Mouse (Mus musculus): ENCODE measurements around the gene Pdcl3. TPM values are rescaled to one million over a fixed set of nuclear protein-coding genes. Genes with fewer than 3 reads are reported as not detected.

Gene Pdcl3
- polyA plus RNA-seq, 1 experiment from 2014 or later, result 148 TPM

DNA sequence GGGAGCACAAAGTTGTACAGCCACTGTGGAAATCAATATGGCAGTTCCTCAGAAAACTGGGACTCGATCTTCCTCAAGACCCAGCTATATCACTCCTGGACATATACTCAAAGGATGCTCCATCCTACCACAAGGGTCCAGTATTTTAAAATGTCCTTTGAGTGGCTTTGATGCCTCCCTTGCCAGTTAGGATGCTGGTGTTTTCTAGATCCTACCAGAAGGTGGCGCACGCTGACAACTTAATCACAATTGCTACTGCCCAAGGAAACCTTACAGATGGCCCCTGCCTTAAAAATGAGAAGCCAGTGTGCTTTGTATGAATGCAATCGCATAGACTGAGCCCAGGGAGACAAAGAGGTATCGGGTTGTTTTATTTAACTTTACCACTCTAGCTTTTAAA, 15.7 kb downstream of the Pdcl3 start:
- H3K9me3 ChIP-seq (ENCODE audit: low read depth, low read length), result no peaks in the 10 kb centered on the region
- DNase-seq, result peak; percentile 93
- 16% methylated on average over 5 of the region's 5 CpGs for WGBS
- H3K4me3 ChIP-seq (ENCODE audit: low read depth, low read length), result no peak overlapping the region
- TF ChIP-seq CTCF (IDR thresholded peaks at IDR 0.05; ENCODE audit: low read depth), result peak; percentile 90
- H3K27ac ChIP-seq (ENCODE audit: low read depth), result no peak overlapping the region
- H3K9ac ChIP-seq, result no peak overlapping the region
- H3K4me2 ChIP-seq, result no peak overlapping the region
- H3K36me3 ChIP-seq (ENCODE audit: insufficient read depth), result peaks cover 17% of the 10 kb centered on the region
- no peaks in the 10 kb centered on the region for H3K27me3 ChIP-seq (ENCODE audit: insufficient read depth, low read length)
- peak; percentile 52; the same call in 1 of the 2 replicates for ATAC-seq (ENCODE audit: insufficient read depth)
- H3K4me1 ChIP-seq (ENCODE audit: insufficient read depth), result no peaks in the 10 kb centered on the region

DNA sequence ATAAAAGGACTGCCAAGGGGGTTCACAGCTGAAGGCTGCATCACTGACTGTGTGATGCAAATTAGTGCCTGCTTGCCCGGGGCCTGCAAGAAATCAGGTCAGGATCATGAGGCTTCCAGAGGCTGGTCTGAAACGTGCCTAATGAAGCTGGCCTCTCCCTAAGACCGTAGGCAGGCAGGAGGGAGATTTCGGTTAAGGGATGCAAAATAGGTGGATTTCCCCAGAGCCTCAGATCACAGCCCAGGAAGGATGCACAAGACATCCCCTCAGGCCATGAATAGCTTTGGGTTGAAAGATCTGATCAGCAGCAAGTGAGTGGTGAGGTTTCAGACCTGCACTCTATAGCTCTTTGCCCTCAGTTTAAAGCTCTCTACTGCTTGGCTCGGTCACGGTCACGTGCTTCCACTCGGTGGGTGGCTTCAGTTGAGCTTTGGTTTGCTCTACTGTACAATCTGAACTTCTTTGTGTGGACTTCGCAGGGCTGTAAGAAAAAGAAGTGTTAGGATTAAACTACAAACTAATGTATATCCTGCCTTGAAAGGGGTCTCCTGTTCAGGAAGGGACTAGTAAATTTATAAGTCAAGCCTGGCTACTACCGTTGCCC, 20.4 kb downstream of the Pdcl3 start:
- 75% methylated on average over 10 of the region's 10 CpGs for WGBS
- no peak for ATAC-seq (ENCODE audit: insufficient read depth)
- H3K27me3 ChIP-seq (ENCODE audit: insufficient read depth, low read length), result no peaks in the 10 kb centered on the region
- H3K36me3 ChIP-seq (ENCODE audit: insufficient read depth), result no peaks in the 10 kb centered on the region
- no peak overlapping the region for H3K4me3 ChIP-seq (ENCODE audit: low read depth, low read length)
- no peak for DNase-seq
- TF ChIP-seq CTCF (IDR thresholded peaks at IDR 0.05; ENCODE audit: low read depth), result no peak
- H3K9me3 ChIP-seq (ENCODE audit: low read depth, low read length), result no peaks in the 10 kb centered on the region
- no peak overlapping the region for H3K9ac ChIP-seq
- H3K27ac ChIP-seq (ENCODE audit: low read depth), result no peak overlapping the region
- H3K4me1 ChIP-seq (ENCODE audit: insufficient read depth), result no peaks in the 10 kb centered on the region; the same call in 1 of the 2 replicates
- H3K4me2 ChIP-seq, result no peak overlapping the region

DNA sequence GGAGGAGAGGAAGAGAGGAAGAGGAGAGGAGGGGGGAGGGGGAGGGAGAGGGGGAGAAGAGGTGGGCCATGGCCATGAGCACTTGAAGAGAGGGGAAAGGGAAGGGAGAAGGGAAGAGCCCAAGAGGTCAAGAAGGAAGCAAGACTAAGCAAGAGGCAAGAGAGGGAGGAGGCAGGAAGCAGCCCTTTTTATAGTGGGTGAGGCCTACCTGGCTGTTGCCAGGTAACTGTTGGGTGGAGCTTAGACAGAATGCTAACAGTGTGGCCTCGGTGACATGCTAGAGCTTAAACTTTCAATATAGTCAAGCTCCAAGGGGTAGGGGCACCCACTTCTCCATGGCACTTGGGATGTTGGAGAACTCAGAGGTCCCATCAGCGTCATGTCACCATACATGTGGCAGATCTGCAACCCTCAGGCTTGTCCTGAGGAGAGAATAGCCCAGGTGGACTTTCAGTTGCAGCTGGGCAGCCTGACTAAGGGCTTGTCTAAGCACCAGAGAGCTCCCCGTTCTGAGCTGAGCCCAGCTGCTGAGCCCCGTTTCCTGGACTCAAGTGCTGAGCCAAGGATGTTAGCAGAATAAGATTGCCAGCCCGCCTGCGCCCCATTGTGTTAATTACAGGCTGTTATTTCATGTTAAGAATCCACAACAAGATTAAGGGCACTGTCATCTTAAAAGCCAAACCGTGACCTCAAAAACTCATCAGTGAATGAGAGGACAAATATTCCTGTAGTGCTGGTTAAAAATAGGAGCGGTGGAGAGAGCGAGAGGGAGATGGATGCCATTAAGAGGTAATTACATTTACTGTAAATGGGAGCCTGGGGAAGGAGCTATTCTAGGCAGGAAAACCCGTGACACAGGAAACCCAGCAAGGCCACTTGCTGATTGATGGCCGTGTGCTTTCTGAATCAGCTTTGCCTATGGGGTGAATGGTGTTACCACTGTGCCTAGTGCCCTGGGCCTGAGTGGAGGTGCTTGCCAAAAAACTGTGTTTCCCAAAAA, 21.7 kb downstream of the Pdcl3 start:
- Histone ChIP-seq H3K4me2 (no peak overlapping the region), H3K36me3 (ENCODE audit: insufficient read depth) (no peaks in the 10 kb centered on the region), H3K27me3 (ENCODE audit: insufficient read depth, low read length) (no peaks in the 10 kb centered on the region), H3K9me3 (ENCODE audit: low read depth, low read length) (no peaks in the 10 kb centered on the region), H3K27ac (ENCODE audit: low read depth) (peak overlapping the region; percentile 4; the same call in 1 of the 2 replicates), H3K4me1 (ENCODE audit: insufficient read depth) (no peaks in the 10 kb centered on the region; the same call in 1 of the 2 replicates), H3K4me3 (ENCODE audit: low read depth, low read length) (no peak overlapping the region), H3K9ac (no peak overlapping the region)
- no peak for ATAC-seq (ENCODE audit: insufficient read depth)
- WGBS, result 47% methylated on average over 11 of the region's 11 CpGs
- TF ChIP-seq CTCF (IDR thresholded peaks at IDR 0.05; ENCODE audit: low read depth), result no peak
- DNase-seq, result peak; percentile 28

DNA sequence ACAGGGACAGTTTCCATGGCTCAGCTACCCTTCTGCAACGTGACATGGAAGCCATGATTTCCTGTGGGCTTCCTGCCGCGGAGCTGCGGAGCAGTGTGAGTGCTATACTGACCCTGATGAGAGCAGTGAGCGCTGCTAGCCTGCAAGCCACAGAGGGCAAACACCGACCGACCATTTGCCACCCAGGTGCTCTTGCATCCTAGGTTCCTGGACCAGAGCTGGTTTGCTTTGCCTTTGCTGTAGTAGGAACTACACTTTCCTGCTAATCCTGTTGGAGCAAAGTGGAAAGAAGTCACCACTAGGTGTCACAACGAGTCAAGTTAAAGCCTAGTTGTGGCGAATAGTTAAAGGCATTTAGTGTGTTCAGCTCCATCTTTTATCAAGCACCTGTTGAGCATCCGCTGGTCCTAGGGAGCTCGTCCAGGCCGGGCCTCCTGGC, 25.2 kb downstream of the Pdcl3 start:
- Histone ChIP-seq H3K36me3 (ENCODE audit: insufficient read depth) (no peaks in the 10 kb centered on the region), H3K27ac (ENCODE audit: low read depth) (no peak overlapping the region), H3K4me3 (ENCODE audit: low read depth, low read length) (no peak overlapping the region), H3K9ac (no peak overlapping the region), H3K4me1 (ENCODE audit: insufficient read depth) (no peaks in the 10 kb centered on the region; the same call in 1 of the 2 replicates), H3K27me3 (ENCODE audit: insufficient read depth, low read length) (no peaks in the 10 kb centered on the region), H3K9me3 (ENCODE audit: low read depth, low read length) (no peaks in the 10 kb centered on the region), H3K4me2 (no peak overlapping the region)
- DNase-seq (peak; percentile 92), ATAC-seq (ENCODE audit: insufficient read depth) (peak; percentile 44; the same call in 1 of the 2 replicates)
- TF ChIP-seq CTCF (IDR thresholded peaks at IDR 0.05; ENCODE audit: low read depth), result peak; percentile 87
- 17% methylated on average over 12 of the region's 12 CpGs for WGBS

DNA sequence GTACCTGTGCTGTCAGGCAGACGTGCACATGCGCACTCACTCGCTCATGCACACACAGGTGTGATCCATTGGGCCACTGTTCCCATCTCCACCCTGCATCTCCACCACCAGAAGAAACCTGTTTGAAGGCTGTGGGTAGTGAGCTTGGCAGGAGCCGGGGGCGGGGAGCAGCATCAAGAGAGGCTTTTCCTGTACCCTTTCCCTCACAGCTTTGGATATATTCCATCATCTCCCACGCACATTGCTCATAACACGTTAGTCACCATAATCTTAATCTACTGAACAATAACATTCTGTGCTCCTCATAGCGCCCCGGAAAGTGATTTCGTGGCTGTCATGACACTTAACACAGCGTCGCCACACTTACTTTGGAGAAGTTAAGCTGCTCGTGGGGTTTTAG, 27.2 kb downstream of the Pdcl3 start:
- no peak for DNase-seq
- H3K9me3 ChIP-seq (ENCODE audit: low read depth, low read length), result no peaks in the 10 kb centered on the region
- ATAC-seq (ENCODE audit: insufficient read depth), result no peak
- H3K4me1 ChIP-seq (ENCODE audit: insufficient read depth), result no peaks in the 10 kb centered on the region
- no peak overlapping the region for H3K4me2 ChIP-seq
- H3K27ac ChIP-seq (ENCODE audit: low read depth), result no peak overlapping the region
- TF ChIP-seq CTCF (IDR thresholded peaks at IDR 0.05; ENCODE audit: low read depth), result no peak
- 77% methylated on average over 13 of the region's 13 CpGs for WGBS
- no peak overlapping the region for H3K9ac ChIP-seq
- no peak overlapping the region for H3K4me3 ChIP-seq (ENCODE audit: low read depth, low read length)
- no peaks in the 10 kb centered on the region for H3K27me3 ChIP-seq (ENCODE audit: insufficient read depth, low read length)
- H3K36me3 ChIP-seq (ENCODE audit: insufficient read depth), result no peaks in the 10 kb centered on the region

DNA sequence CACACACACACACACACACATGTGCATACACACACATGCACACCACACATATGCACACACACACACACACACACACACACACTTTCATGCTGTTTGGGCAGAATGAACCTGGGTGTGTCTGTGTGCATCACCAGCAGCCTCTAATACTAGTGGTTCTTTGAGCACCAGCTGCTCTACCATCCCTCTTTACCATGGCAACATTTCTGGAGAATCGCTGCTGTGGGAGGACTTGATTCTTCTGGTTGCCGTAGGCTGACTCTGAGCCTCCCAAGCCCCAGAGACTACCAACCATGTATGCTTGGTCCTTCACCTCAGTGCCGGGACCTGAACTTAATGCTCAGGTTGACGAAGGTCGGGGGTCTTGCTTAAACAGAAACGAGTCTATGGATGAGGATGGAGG, 28.4 kb downstream of the Pdcl3 start:
- no peak for TF ChIP-seq CTCF (IDR thresholded peaks at IDR 0.05; ENCODE audit: low read depth)
- Histone ChIP-seq H3K27me3 (ENCODE audit: insufficient read depth, low read length) (no peaks in the 10 kb centered on the region), H3K36me3 (ENCODE audit: insufficient read depth) (no peaks in the 10 kb centered on the region), H3K4me2 (no peak overlapping the region), H3K9me3 (ENCODE audit: low read depth, low read length) (no peaks in the 10 kb centered on the region), H3K27ac (ENCODE audit: low read depth) (no peak overlapping the region), H3K4me1 (ENCODE audit: insufficient read depth) (no peaks in the 10 kb centered on the region), H3K9ac (no peak overlapping the region), H3K4me3 (ENCODE audit: low read depth, low read length) (no peak overlapping the region)
- ATAC-seq (ENCODE audit: insufficient read depth) (no peak), DNase-seq (no peak)
- 83% methylated on average over 6 of the region's 6 CpGs for WGBS

DNA sequence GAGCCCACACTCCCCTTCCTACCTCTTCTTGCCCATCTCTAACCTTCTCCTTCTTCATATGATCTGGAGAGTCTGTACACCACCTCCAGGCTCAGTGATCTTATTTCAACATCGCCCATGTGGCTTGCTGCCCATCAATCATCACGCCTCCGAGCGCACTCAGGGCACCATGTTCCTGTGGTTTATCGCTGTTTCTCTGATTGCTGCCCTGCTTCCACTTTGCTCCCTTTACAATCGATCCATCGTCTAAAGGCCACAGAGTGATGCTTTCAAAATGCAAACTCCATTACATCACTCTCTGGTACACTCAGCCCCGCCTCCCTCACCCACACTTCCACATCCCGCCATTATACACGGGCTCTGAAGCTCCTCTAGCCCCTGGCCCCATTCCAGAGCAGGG, 30.1 kb downstream of the Pdcl3 start:
- 71% methylated on average over 10 of the region's 10 CpGs for WGBS
- Histone ChIP-seq H3K4me1 (ENCODE audit: insufficient read depth) (no peaks in the 10 kb centered on the region), H3K27me3 (ENCODE audit: insufficient read depth, low read length) (no peaks in the 10 kb centered on the region), H3K9ac (no peak overlapping the region), H3K36me3 (ENCODE audit: insufficient read depth) (no peaks in the 10 kb centered on the region), H3K4me2 (no peak overlapping the region), H3K4me3 (ENCODE audit: low read depth, low read length) (no peak overlapping the region), H3K9me3 (ENCODE audit: low read depth, low read length) (no peaks in the 10 kb centered on the region), H3K27ac (ENCODE audit: low read depth) (no peak overlapping the region)
- ATAC-seq (ENCODE audit: insufficient read depth), result no peak
- no peak for TF ChIP-seq CTCF (IDR thresholded peaks at IDR 0.05; ENCODE audit: low read depth)
- no peak for DNase-seq
